Mouse (Mus musculus) MEL (cell line): ENCODE measurements around the gene Acpp.

Experiments used
- CTCF ChIP-seq, 3 experiments: IDR thresholded peaks in 2 of 3; conservative IDR thresholded peaks in 1 of 3; 2 replicates each; pipeline ENCODE4 v1.5.1; 2011 to 2012; ENCODE audit warnings: low read length in 3 of 3, low read depth in 2 of 3, mild to moderate bottlenecking in 2 of 3, improper control_type of control experiment in 1 of 3, inconsistent platforms in 1 of 3, mixed read lengths in 1 of 3, moderate library complexity in 1 of 3; ENCODE audit not compliant: control insufficient read depth in 1 of 3, insufficient read depth in 1 of 3, poor library complexity in 1 of 3, severe bottlenecking in 1 of 3
- POLR2A ChIP-seq, 2 experiments: IDR thresholded peaks; 2 replicates each; pipeline ENCODE4 v1.6.1; 2011 to 2012; ENCODE audit warnings: low read length in 2 of 2, mild to moderate bottlenecking in 2 of 2, control low read depth in 1 of 2, improper control_type of control experiment in 1 of 2, low read depth in 1 of 2, moderate library complexity in 1 of 2; ENCODE audit not compliant: control insufficient read depth in 1 of 2, insufficient read depth in 1 of 2, poor library complexity in 1 of 2
- POLR2AphosphoS2 ChIP-seq: IDR thresholded peaks from 2 replicates; pipeline ENCODE4 v1.6.1; 2011; ENCODE audit warnings: low read length, improper control_type of control experiment
- USF1 ChIP-seq: IDR thresholded peaks from 2 replicates; pipeline ENCODE4 v1.6.1; 2014; ENCODE audit warnings: low read depth, mild to moderate bottlenecking, inconsistent platforms, low read length, improper control_type of control experiment, moderate library complexity
- USF2 ChIP-seq, 2 experiments: IDR thresholded peaks; 2 replicates each; pipeline ENCODE4 v1.6.1; 2011 to 2012; ENCODE audit warnings: improper control_type of control experiment in 2 of 2, low read length in 2 of 2, borderline replicate concordance in 1 of 2, inconsistent platforms in 1 of 2, low read depth in 1 of 2, mild to moderate bottlenecking in 1 of 2; ENCODE audit not compliant: insufficient read depth in 1 of 2
- ZNF384 ChIP-seq: IDR thresholded peaks from 2 replicates; pipeline ENCODE4 v1.6.1; 2012; ENCODE audit warnings: low read depth, mild to moderate bottlenecking, inconsistent platforms, low read length, improper control_type of control experiment

- TF ChIP-seq POLR2A (IDR thresholded peaks at IDR 0.05; ENCODE audit: control insufficient read depth in 1 of 2, insufficient read depth in 1 of 2, low read depth in 1 of 2, low read length in 2 of 2, poor library complexity in 1 of 2) (no peak), ZNF384 (no peak), USF2 (IDR thresholded peaks at IDR 0.05; ENCODE audit: borderline replicate concordance in 1 of 2, insufficient read depth in 1 of 2, low read depth in 1 of 2, low read length in 2 of 2) (no peak), POLR2AphosphoS2 (no peak), USF1 (no peak), CTCF (IDR thresholded peaks at IDR 0.05 in 2 of 3, conservative IDR thresholded peaks at IDR 0.05 in 1 of 3; ENCODE audit: control insufficient read depth in 1 of 3, insufficient read depth in 1 of 3, low read depth in 2 of 3, low read length in 3 of 3, poor library complexity in 1 of 3, severe bottlenecking in 1 of 3) (peak; percentile 27 to 60 (median 49); a peak in 5 of 6 replicates)
These were observed 35.7 kb upstream of the Acpp start for GRCm38 (mm10) chr9:104373253-104373652.
